Mouse (Mus musculus) bone marrow macrophage, adult 2 months (primary cell): ENCODE measurements around the gene Umodl1. TPM values are rescaled to one million over a fixed set of nuclear protein-coding genes. Genes with fewer than 3 reads are reported as not detected.

ENCODE experiments used
- H3K27ac ChIP-seq: 2 replicates; pipeline ENCODE4 v1.5.1; 2012; ENCODE audit warnings: low read depth, low read length; ENCODE audit not compliant: insufficient read depth
- H3K4me1 ChIP-seq: 2 replicates; pipeline ENCODE4 v1.6.1; 2012; ENCODE audit warnings: low read length; ENCODE audit not compliant: control insufficient read depth, insufficient read depth
- H3K4me3 ChIP-seq: 2 replicates; pipeline ENCODE4 v1.5.1; 2012; ENCODE audit warnings: mild to moderate bottlenecking, low read length, moderate library complexity; ENCODE audit not compliant: insufficient read depth
- CTCF ChIP-seq: IDR thresholded peaks from 2 replicates; pipeline ENCODE4 v1.5.1; 2012; ENCODE audit warnings: low read depth, mild to moderate bottlenecking, low read length, moderate library complexity
- POLR2A ChIP-seq: IDR thresholded peaks from 2 replicates; pipeline ENCODE4 v1.6.1; 2012; ENCODE audit warnings: mild to moderate bottlenecking, low read depth, low read length, borderline replicate concordance
- polyA plus RNA-seq: library from polyadenylated mRNA; stranded (reverse); fragments of >200 nt; gene quantifications from 2 replicates; pipeline ENCODE4 v1.2.4, GENCODE M21; 2012; ENCODE audit not compliant: missing spikeins, insufficient read depth, insufficient read length

Umodl1 gene
- polyA plus RNA-seq, 1 experiment: not detected

- H3K27ac ChIP-seq: no peak overlapping the region
Observed at GRCm38 (mm10) chr17:31034674-31035356, 80.4 kb downstream of the Umodl1 start.

GRCm38 (mm10) chr17:31036168-31036876 lies 81.9 kb downstream of the Umodl1 start:
- Histone ChIP-seq H3K4me1 (peaks cover 54% of the 10 kb centered on the region), H3K27ac (no peak overlapping the region), H3K4me3 (no peak overlapping the region)
- TF ChIP-seq CTCF (no peak), POLR2A (no peak)

More at GRCm38 (mm10) chr17:31034674-31035356, 80.4 kb downstream of the Umodl1 start:
- Histone ChIP-seq H3K4me3 (no peak overlapping the region), H3K4me1 (peaks cover 41% of the 10 kb centered on the region)
- TF ChIP-seq POLR2A: no peak
- no peak for TF ChIP-seq CTCF

GRCm38 (mm10) chr17:31037331-31037730 lies 82.9 kb downstream of the Umodl1 start:
- Histone ChIP-seq H3K4me3 (no peak overlapping the region), H3K4me1 (peaks cover 60% of the 10 kb centered on the region), H3K27ac (peak overlapping the region; percentile 81)

GRCm38 (mm10) chr17:31038381-31038780 lies 83.9 kb downstream of the Umodl1 start:
- peak overlapping the region; percentile 15; the same call in 1 of the 2 replicates for H3K4me3 ChIP-seq
- TF ChIP-seq POLR2A (no peak), CTCF (no peak)
- peak overlapping the region; percentile 98 for H3K27ac ChIP-seq
- peaks cover 66% of the 10 kb centered on the region for H3K4me1 ChIP-seq

More at GRCm38 (mm10) chr17:31037331-31037730, 82.9 kb downstream of the Umodl1 start:
- TF ChIP-seq CTCF (no peak), POLR2A (no peak)

- TF ChIP-seq POLR2A (no peak), CTCF (no peak)
- Histone ChIP-seq H3K4me3 (peak overlapping the region; percentile 36), H3K27ac (peak overlapping the region; percentile 98), H3K4me1 (peaks cover 55% of the 10 kb centered on the region)
Observed at GRCm38 (mm10) chr17:31039626-31040025, 85.2 kb downstream of the Umodl1 start.

- peak overlapping the region; percentile 2; the same call in 1 of the 2 replicates for H3K4me3 ChIP-seq
- H3K4me1 ChIP-seq: peaks cover 50% of the 10 kb centered on the region
- TF ChIP-seq POLR2A (no peak), CTCF (no peak)
- peak overlapping the region; percentile 93 for H3K27ac ChIP-seq
Observed at GRCm38 (mm10) chr17:31040421-31040820, 86.0 kb downstream of the Umodl1 start.

GRCm38 (mm10) chr17:31042751-31043150 lies 88.3 kb downstream of the Umodl1 start:
- peaks cover 40% of the 10 kb centered on the region for H3K4me1 ChIP-seq
- H3K27ac ChIP-seq: no peak overlapping the region
- no peak for TF ChIP-seq POLR2A
- no peak for TF ChIP-seq CTCF
- no peak overlapping the region for H3K4me3 ChIP-seq

GRCm38 (mm10) chr17:31057151-31057890 lies 102.9 kb downstream of the Umodl1 start, which contains the start of gene Abcg1:
Abcg1 (plus strand) TSS chr17:31057675.
- no peak for TF ChIP-seq POLR2A
- no peak for TF ChIP-seq CTCF
- Histone ChIP-seq H3K27ac (peak within 1 kb of the TSS; percentile 94), H3K4me3 (peak within 1 kb of the TSS; percentile 97), H3K4me1 (peaks cover 25% of the 10 kb centered on the region)

GRCm38 (mm10) chr17:31057891-31058744 lies 103.7 kb downstream of the Umodl1 start:
- Histone ChIP-seq H3K4me1 (peaks cover 25% of the 10 kb centered on the region), H3K4me3 (peak overlapping the region; percentile 97), H3K27ac (peak overlapping the region; percentile 94)
- no peak for TF ChIP-seq POLR2A
- no peak for TF ChIP-seq CTCF
